Mouse (Mus musculus): ENCODE data around the gene Glyctk. TPM values are rescaled to one million over a fixed set of nuclear protein-coding genes. Genes with fewer than 3 reads are reported as not detected.

Gene Glyctk
- polyA plus RNA-seq, 1 experiment, result 168 TPM

DNA sequence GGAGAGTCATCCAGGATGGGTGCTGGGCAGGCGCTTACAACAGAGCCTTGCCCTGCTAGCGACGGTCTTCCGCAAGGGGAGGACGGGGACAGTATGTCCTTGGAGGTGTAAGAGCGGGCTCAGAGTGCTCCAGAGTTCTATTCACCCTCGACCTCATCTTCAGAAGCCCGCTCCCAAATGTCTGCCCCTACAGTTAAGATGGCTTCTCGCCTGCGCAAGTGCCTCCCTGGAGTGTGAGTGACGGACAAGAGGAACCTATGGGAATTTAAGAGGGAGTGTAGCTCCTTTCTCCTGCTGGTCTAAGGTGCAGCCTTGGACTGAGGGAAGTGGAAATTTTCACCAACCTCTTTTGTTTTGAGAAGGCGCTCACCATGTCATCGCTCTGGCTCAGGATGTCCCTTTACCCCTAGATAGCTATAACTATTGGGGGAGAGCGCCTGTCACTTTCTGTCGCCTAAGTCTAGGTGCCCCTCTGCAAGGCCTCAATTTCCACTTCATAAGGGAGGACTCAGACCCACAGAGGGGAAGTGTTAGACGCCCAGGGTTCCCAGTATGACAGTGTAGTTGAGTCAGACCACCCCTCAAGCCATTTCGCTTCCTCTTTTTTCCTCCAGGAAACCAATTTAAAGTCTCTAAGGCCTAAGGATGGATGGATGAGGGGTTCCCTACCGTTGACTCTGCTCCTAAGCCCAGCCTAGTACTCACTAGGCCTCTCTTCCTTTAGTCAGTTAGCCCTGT, 41.8 kb upstream of the Glyctk start, which contains the start of gene Ppm1m:
Ppm1m (minus strand) TSS at position 212 of the 738 bp plus-strand sequence.
- H3K4me1 ChIP-seq (ENCODE audit: control insufficient read depth, insufficient read depth, low read length), result peaks cover 12% of the 10 kb centered on the region
- WGBS, result 63% methylated on average over 18 of the region's 18 CpGs
- H3K27me3 ChIP-seq (replicated peaks; ENCODE audit: control insufficient read depth, insufficient read depth, low read length), result no peaks in the 10 kb centered on the region
- TF ChIP-seq CTCF (conservative IDR thresholded peaks at IDR 0.05; ENCODE audit: insufficient read depth, insufficient read length, low read depth, low read length) (no peak), POLR2A (IDR thresholded peaks at IDR 0.05; ENCODE audit: low read depth, low read length) (no peak)
- H3K4me3 ChIP-seq (ENCODE audit: insufficient read depth, low read depth, low read length), result peak within 1 kb of the TSS; percentile 52
- H3K36me3 ChIP-seq (ENCODE audit: control insufficient read depth, insufficient read depth, low read length), result no peaks in the 10 kb centered on the region
- peak within 1 kb of the TSS; percentile 5; the same call in 1 of the 2 replicates for H3K27ac ChIP-seq (ENCODE audit: insufficient read depth, low read depth, low read length)
- no peak for DNase-seq

DNA sequence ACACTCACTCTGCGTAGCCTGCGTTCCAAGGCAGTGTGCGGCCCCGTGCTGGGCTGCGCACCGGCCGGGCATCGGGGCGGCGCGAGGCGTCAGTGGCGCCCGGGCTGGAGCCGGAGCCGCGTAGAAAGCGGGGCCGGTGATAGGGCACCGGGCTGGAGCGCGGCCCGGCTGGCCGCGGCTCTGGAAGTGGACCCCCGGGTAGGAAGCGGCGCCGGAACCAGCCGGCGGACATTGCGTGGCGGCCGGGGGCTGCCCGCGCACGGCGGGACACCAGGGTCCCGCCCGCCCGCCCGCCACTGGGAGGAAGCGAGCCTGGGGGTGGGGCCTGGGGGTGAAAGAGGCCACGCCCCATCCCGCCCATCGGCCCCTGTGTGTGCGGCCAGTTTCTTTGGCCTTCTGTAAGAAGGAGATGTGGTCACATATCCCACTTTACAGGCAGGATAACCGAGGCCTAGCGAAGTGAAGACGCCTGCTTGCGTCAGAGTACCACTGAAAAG, 41.1 kb upstream of the Glyctk start:
- Histone ChIP-seq H3K36me3 (ENCODE audit: control insufficient read depth, insufficient read depth, low read length) (no peaks in the 10 kb centered on the region), H3K4me3 (ENCODE audit: insufficient read depth, low read depth, low read length) (peak overlapping the region; percentile 52), H3K27ac (ENCODE audit: insufficient read depth, low read depth, low read length) (peak overlapping the region; percentile 5; the same call in 1 of the 2 replicates), H3K4me1 (ENCODE audit: control insufficient read depth, insufficient read depth, low read length) (peaks cover 12% of the 10 kb centered on the region), H3K27me3 (replicated peaks; ENCODE audit: control insufficient read depth, insufficient read depth, low read length) (no peaks in the 10 kb centered on the region)
- no peak for TF ChIP-seq CTCF (conservative IDR thresholded peaks at IDR 0.05; ENCODE audit: insufficient read depth, insufficient read length, low read depth, low read length)
- no peak for TF ChIP-seq POLR2A (IDR thresholded peaks at IDR 0.05; ENCODE audit: low read depth, low read length)
- WGBS, result 1% methylated on average over 51 of the region's 51 CpGs
- DNase-seq, result peak; percentile 87

- Histone ChIP-seq H3K4me3 (ENCODE audit: insufficient read depth, low read depth, low read length) (no peak overlapping the region), H3K36me3 (ENCODE audit: control insufficient read depth, insufficient read depth, low read length) (no peaks in the 10 kb centered on the region), H3K27ac (ENCODE audit: insufficient read depth, low read depth, low read length) (no peak overlapping the region), H3K27me3 (replicated peaks; ENCODE audit: control insufficient read depth, insufficient read depth, low read length) (no peaks in the 10 kb centered on the region), H3K4me1 (ENCODE audit: control insufficient read depth, insufficient read depth, low read length) (peaks cover 6% of the 10 kb centered on the region; the same call in 1 of the 2 replicates)
- 96% methylated on average over 9 of the region's 9 CpGs for WGBS
- no peak for DNase-seq
- no peak for TF ChIP-seq CTCF (conservative IDR thresholded peaks at IDR 0.05; ENCODE audit: insufficient read depth, insufficient read length, low read depth, low read length)
- no peak for TF ChIP-seq POLR2A (IDR thresholded peaks at IDR 0.05; ENCODE audit: low read depth, low read length)
Measured at GRCm38 (mm10) chr9:106197732-106198131, 39.8 kb upstream of the Glyctk start.

- peaks cover 2% of the 10 kb centered on the region; the same call in 1 of the 2 replicates for H3K4me1 ChIP-seq (ENCODE audit: control insufficient read depth, insufficient read depth, low read length)
- H3K27me3 ChIP-seq (replicated peaks; ENCODE audit: control insufficient read depth, insufficient read depth, low read length), result no peaks in the 10 kb centered on the region
- H3K36me3 ChIP-seq (ENCODE audit: control insufficient read depth, insufficient read depth, low read length), result no peaks in the 10 kb centered on the region
- no peak for DNase-seq
- no peak overlapping the region for H3K4me3 ChIP-seq (ENCODE audit: insufficient read depth, low read depth, low read length)
- no peak overlapping the region for H3K27ac ChIP-seq (ENCODE audit: insufficient read depth, low read depth, low read length)
- WGBS, result 91% methylated on average over 3 of the region's 3 CpGs
- TF ChIP-seq POLR2A (IDR thresholded peaks at IDR 0.05; ENCODE audit: low read depth, low read length), result no peak
- TF ChIP-seq CTCF (conservative IDR thresholded peaks at IDR 0.05; ENCODE audit: insufficient read depth, insufficient read length, low read depth, low read length), result no peak
Measured at GRCm38 (mm10) chr9:106197081-106197713, 39.3 kb upstream of the Glyctk start.

- H3K4me1 ChIP-seq (ENCODE audit: control insufficient read depth, insufficient read depth, low read length), result no peaks in the 10 kb centered on the region
- peak; percentile 25 for DNase-seq
- peaks cover 2% of the 10 kb centered on the region; the same call in 1 of the 2 replicates for H3K36me3 ChIP-seq (ENCODE audit: control insufficient read depth, insufficient read depth, low read length)
- H3K4me3 ChIP-seq (ENCODE audit: insufficient read depth, low read depth, low read length), result no peak overlapping the region
- no peaks in the 10 kb centered on the region for H3K27me3 ChIP-seq (replicated peaks; ENCODE audit: control insufficient read depth, insufficient read depth, low read length)
- WGBS, result 85% methylated on average over 8 of the region's 8 CpGs
- TF ChIP-seq POLR2A (IDR thresholded peaks at IDR 0.05; ENCODE audit: low read depth, low read length), result no peak
- no peak for TF ChIP-seq CTCF (conservative IDR thresholded peaks at IDR 0.05; ENCODE audit: insufficient read depth, insufficient read length, low read depth, low read length)
- H3K27ac ChIP-seq (ENCODE audit: insufficient read depth, low read depth, low read length), result no peak overlapping the region
Measured at GRCm38 (mm10) chr9:106195693-106196092, 37.8 kb upstream of the Glyctk start.

DNA sequence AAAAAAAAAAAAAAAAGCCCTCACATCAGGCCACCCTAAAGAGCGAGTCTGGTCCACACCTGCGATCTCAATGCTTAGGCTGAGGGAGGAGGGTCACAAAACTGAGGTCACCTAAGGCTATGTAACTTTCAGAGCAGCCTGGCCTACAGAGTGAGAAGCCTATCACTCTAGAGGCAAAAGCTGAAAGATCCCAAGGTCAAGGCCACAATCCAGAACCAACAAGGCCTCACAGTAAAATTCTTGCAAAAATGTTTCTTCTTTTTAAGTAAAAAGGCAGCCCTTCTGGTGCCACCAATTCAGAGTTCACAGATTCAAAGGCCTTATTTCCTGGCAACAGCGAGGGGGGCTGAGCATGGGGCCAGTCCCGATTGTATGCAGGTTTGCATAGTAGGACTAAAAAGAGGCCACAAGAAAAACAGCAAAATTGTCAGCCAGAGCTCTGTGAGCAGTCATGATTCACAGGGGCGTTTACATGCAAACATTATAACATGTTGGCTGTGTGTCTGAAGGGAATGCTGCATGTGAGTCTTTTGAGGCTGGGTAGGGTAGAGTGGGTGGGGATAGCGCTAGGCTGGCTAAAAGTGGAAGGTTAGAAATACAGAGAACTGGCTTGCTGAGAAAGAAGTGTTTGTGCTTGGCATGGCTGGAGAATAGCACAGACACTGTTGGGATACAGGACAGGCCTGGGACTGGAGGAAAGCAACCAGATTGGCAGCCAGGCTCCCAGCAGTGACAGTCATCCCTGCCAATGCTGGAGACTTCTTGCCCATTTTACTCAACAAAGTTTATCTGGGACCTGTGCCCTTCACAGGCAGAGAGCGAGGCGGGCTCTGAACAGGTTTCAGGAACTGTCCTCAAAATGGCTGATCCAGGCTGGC, 36.2 kb upstream of the Glyctk start:
- no peak for DNase-seq
- H3K27ac ChIP-seq (ENCODE audit: insufficient read depth, low read depth, low read length), result no peak overlapping the region
- no peaks in the 10 kb centered on the region for H3K27me3 ChIP-seq (replicated peaks; ENCODE audit: control insufficient read depth, insufficient read depth, low read length)
- peaks cover 6% of the 10 kb centered on the region for H3K36me3 ChIP-seq (ENCODE audit: control insufficient read depth, insufficient read depth, low read length)
- H3K4me1 ChIP-seq (ENCODE audit: control insufficient read depth, insufficient read depth, low read length), result no peaks in the 10 kb centered on the region
- 90% methylated on average over 8 of the region's 8 CpGs for WGBS
- TF ChIP-seq POLR2A (IDR thresholded peaks at IDR 0.05; ENCODE audit: low read depth, low read length) (no peak), CTCF (conservative IDR thresholded peaks at IDR 0.05; ENCODE audit: insufficient read depth, insufficient read length, low read depth, low read length) (no peak)
- no peak overlapping the region for H3K4me3 ChIP-seq (ENCODE audit: insufficient read depth, low read depth, low read length)

Measured in kidney, adult 2 months (tissue).